Mouse (Mus musculus): ENCODE measurements around the gene Smad1. TPM values are rescaled to one million over a fixed set of nuclear protein-coding genes. Genes with fewer than 3 reads are reported as not detected.

Gene Smad1
- total RNA-seq, 4 experiments from 2014 or later: 24.2 to 37.3 (median 28.3) TPM

- DNase-seq: no peak
Observed at GRCm38 (mm10) chr8:79382857-79383262, 16.5 kb downstream of the Smad1 start.

- DNase-seq: no peak
Observed at GRCm38 (mm10) chr8:79381771-79382170, 17.5 kb downstream of the Smad1 start.

GRCm38 (mm10) chr8:79380386-79380785 is 18.9 kb downstream of the Smad1 start:
- DNase-seq: no peak

- no peak for DNase-seq
Observed at GRCm38 (mm10) chr8:79379971-79380370, 19.3 kb downstream of the Smad1 start.

GRCm38 (mm10) chr8:79376648-79377047 is 22.7 kb downstream of the Smad1 start:
- no peak for DNase-seq

- DNase-seq: no peak
Observed at GRCm38 (mm10) chr8:79375775-79376123, 23.6 kb downstream of the Smad1 start.

GRCm38 (mm10) chr8:79375074-79375774 is 24.1 kb downstream of the Smad1 start:
- DNase-seq: no peak

GRCm38 (mm10) chr8:79374410-79374809 is 24.9 kb downstream of the Smad1 start:
- no peak for DNase-seq

- no peak for DNase-seq
Observed at GRCm38 (mm10) chr8:79373563-79373962, 25.8 kb downstream of the Smad1 start.

- DNase-seq: no peak
Observed at GRCm38 (mm10) chr8:79372960-79373359, 26.4 kb downstream of the Smad1 start.

GRCm38 (mm10) chr8:79372521-79372920 is 26.8 kb downstream of the Smad1 start:
- no peak for DNase-seq

GRCm38 (mm10) chr8:79372084-79372483 is 27.2 kb downstream of the Smad1 start:
- no peak for DNase-seq

- DNase-seq: no peak
Observed at GRCm38 (mm10) chr8:79370646-79371290, 28.6 kb downstream of the Smad1 start.

- no peak for DNase-seq
Observed at GRCm38 (mm10) chr8:79369163-79369562, 30.2 kb downstream of the Smad1 start.

GRCm38 (mm10) chr8:79367959-79368358 is 31.4 kb downstream of the Smad1 start:
- no peak for DNase-seq

- DNase-seq: no peak
Observed at GRCm38 (mm10) chr8:79367350-79367749, 32.0 kb downstream of the Smad1 start.

GRCm38 (mm10) chr8:79366227-79366626 is 33.1 kb downstream of the Smad1 start:
- no peak for DNase-seq

- no peak for DNase-seq
Observed at GRCm38 (mm10) chr8:79365707-79366106, 33.6 kb downstream of the Smad1 start.

GRCm38 (mm10) chr8:79364806-79365205 is 34.5 kb downstream of the Smad1 start:
- DNase-seq: no peak

- no peak for DNase-seq
Observed at GRCm38 (mm10) chr8:79362430-79362829, 36.9 kb downstream of the Smad1 start.

- DNase-seq: no peak
Observed at GRCm38 (mm10) chr8:79360774-79361527, 38.4 kb downstream of the Smad1 start.

- DNase-seq: no peak
Observed at GRCm38 (mm10) chr8:79360302-79360701, 39.0 kb downstream of the Smad1 start.

- DNase-seq: no peak
Observed at GRCm38 (mm10) chr8:79355721-79356434, 43.4 kb downstream of the Smad1 start.

Measured in adrenal gland, adult 8-10 months (tissue).